Mouse (Mus musculus) liver, embryonic 11.5 days (tissue): ENCODE results near the gene Upp2. TPM values are rescaled to one million over a fixed set of nuclear protein-coding genes. Genes with fewer than 3 reads are reported as not detected.
A peak's percentile ranks its signal among the peaks of the same experiment; 100 is the strongest.

Experiments
- ATAC-seq: fragments of 200-750 bp; cut with Nextera tagmentation; replicated peaks from 2 replicates; pipeline ENCODE4 v1.8.0; 2017; ENCODE audit warnings: moderate number of reproducible peaks, mild to moderate bottlenecking, moderate TSS enrichment, moderate library complexity; ENCODE audit not compliant: low FRiP score
- DNase-seq: peaks from one replicate; pipeline ENCODE4 v3.0.0-alpha.2; 2017; ENCODE audit warnings: low spot score
- H3K27ac ChIP-seq: fragments of 300-500 bp; sonication (generic); 2 replicates; pipeline ENCODE4 v1.5.1; 2014; ENCODE audit warnings: mild to moderate bottlenecking, low read depth, low read length, control low read depth
- H3K27me3 ChIP-seq: fragments of 300-500 bp; sonication (generic); replicated peaks from 2 replicates; pipeline ENCODE4 v1.6.1; 2014; ENCODE audit warnings: low read length, mixed read lengths; ENCODE audit not compliant: control insufficient read depth, insufficient read depth
- H3K36me3 ChIP-seq: fragments of 300-500 bp; sonication (generic); 2 replicates; pipeline ENCODE4 v1.6.1; 2014; ENCODE audit warnings: mild to moderate bottlenecking, low read length, moderate library complexity, mixed read lengths; ENCODE audit not compliant: control insufficient read depth, insufficient read depth
- H3K4me1 ChIP-seq: fragments of 300-500 bp; sonication (generic); replicated peaks from 2 replicates; pipeline ENCODE4 v1.6.1; 2014; ENCODE audit warnings: low read length, mixed read lengths; ENCODE audit not compliant: control insufficient read depth, insufficient read depth
- H3K4me2 ChIP-seq: fragments of 300-500 bp; sonication (generic); 2 replicates; pipeline ENCODE4 v1.6.1; 2014; ENCODE audit warnings: mild to moderate bottlenecking, control low read depth, moderate library complexity
- H3K4me3 ChIP-seq: fragments of 300-500 bp; sonication (generic); 2 replicates; pipeline ENCODE4 v1.5.1; 2014; ENCODE audit warnings: low read depth, low read length, control low read depth
- H3K9ac ChIP-seq: fragments of 300-500 bp; sonication (generic); 2 replicates; pipeline ENCODE4 v1.6.1; 2014; ENCODE audit warnings: low read depth, low read length, control low read depth
- H3K9me3 ChIP-seq: fragments of 300-500 bp; sonication (generic); 2 replicates; pipeline ENCODE4 v1.6.1; 2016; ENCODE audit warnings: low read length, inconsistent platforms, mixed read lengths; ENCODE audit not compliant: control insufficient read depth
- WGBS: fragments of 180-500 bp; shearing (Covaris S2); extraction: QIAGEN DNeasy Blood & Tissue Kit; methylation state at CpG from one replicate; pipeline ENCODE4 v1.1.7; 2014; 5-methylcytosine and 5-hydroxymethylcytosine counted together
- polyA plus RNA-seq: library from polyadenylated mRNA; unstranded; fragments of >200 nt; fragmentation: Nextera tagmentation; extraction: Ambion mirVana; gene quantifications from 2 replicates; pipeline ENCODE4 v1.2.1, GENCODE M21; 2014

Upp2 gene
- polyA plus RNA-seq, 1 experiment from 2014 or later = 4.8 TPM

GRCm38 (mm10) chr2:58565267-58565666 lies 1.8 kb upstream of the Upp2 start:
- H3K27ac ChIP-seq = no peak overlapping the region
- H3K4me3 ChIP-seq = peak overlapping the region; percentile 78
- peaks cover 21% of the 10 kb centered on the region for H3K4me1 ChIP-seq
- H3K27me3 ChIP-seq = 0 out of 2 replicates have a peak, but pooled peaks cover 2% of the 10 kb centered on the region
- peak overlapping the region; percentile 80 for H3K4me2 ChIP-seq
- H3K9me3 ChIP-seq = no peaks in the 10 kb centered on the region
- no peaks in the 10 kb centered on the region for H3K36me3 ChIP-seq
- 65% methylated on average over 6 of the region's 6 CpGs for WGBS
- DNase-seq (no peak), ATAC-seq (no peak)
- H3K9ac ChIP-seq = no peak overlapping the region

DNA sequence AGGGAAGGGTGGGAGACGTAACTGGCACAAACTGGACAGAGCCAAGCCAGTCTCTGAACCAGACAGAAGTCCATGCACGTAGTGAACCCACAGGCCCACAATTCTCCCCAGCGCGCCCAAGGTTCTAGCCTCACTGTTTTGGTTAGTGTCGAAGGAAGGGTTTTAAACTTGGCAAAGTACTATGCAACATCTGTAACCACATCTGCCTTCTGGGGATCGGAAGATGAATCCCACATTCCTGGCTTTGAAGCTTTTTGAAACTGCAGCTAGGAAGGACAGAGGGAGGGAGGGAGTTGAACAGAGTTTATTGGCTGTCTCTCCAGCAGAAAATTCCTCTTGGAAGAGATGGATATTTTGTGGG lies 1.1 kb upstream of the Upp2 start:
- H3K4me2 ChIP-seq = peak overlapping the region; percentile 80
- H3K36me3 ChIP-seq = no peaks in the 10 kb centered on the region
- ATAC-seq (no peak), DNase-seq (no peak)
- peak overlapping the region; percentile 73 for H3K9ac ChIP-seq
- 16% methylated on average over 6 of the region's 6 CpGs for WGBS
- peak overlapping the region; percentile 78 for H3K4me3 ChIP-seq
- peaks cover 21% of the 10 kb centered on the region for H3K4me1 ChIP-seq
- peak overlapping the region; percentile 89 for H3K27ac ChIP-seq
- 0 out of 2 replicates have a peak, but pooled peaks cover 2% of the 10 kb centered on the region for H3K27me3 ChIP-seq
- H3K9me3 ChIP-seq = no peaks in the 10 kb centered on the region

- peaks cover 21% of the 10 kb centered on the region for H3K4me1 ChIP-seq
- 0 out of 2 replicates have a peak, but pooled peaks cover 2% of the 10 kb centered on the region for H3K27me3 ChIP-seq
- ATAC-seq (peak; percentile 37), DNase-seq (peak; percentile 65)
- peak overlapping the region; percentile 78 for H3K4me3 ChIP-seq
- peak overlapping the region; percentile 80 for H3K4me2 ChIP-seq
- WGBS = under 1% methylated on average over 39 of the region's 78 CpGs
- H3K9ac ChIP-seq = peak overlapping the region; percentile 73
- peak overlapping the region; percentile 89 for H3K27ac ChIP-seq
- H3K9me3 ChIP-seq = no peaks in the 10 kb centered on the region
- H3K36me3 ChIP-seq = no peaks in the 10 kb centered on the region
Measured at GRCm38 (mm10) chr2:58566410-58567065, 560 bp upstream of the Upp2 start.

GRCm38 (mm10) chr2:58567866-58568719 lies 995 bp downstream of the Upp2 start:
- peak overlapping the region; percentile 80 for H3K4me2 ChIP-seq
- 15% methylated on average over 12 of the region's 12 CpGs for WGBS
- 0 out of 2 replicates have a peak, but pooled peaks cover 2% of the 10 kb centered on the region for H3K27me3 ChIP-seq
- no peaks in the 10 kb centered on the region for H3K36me3 ChIP-seq
- no peak for ATAC-seq
- peak overlapping the region; percentile 73; the same call in 1 of the 2 replicates for H3K9ac ChIP-seq
- no peaks in the 10 kb centered on the region for H3K9me3 ChIP-seq
- H3K4me1 ChIP-seq = peaks cover 16% of the 10 kb centered on the region
- peak overlapping the region; percentile 89 for H3K27ac ChIP-seq
- DNase-seq = no peak
- peak overlapping the region; percentile 78 for H3K4me3 ChIP-seq

GRCm38 (mm10) chr2:58568841-58569645 lies 1.9 kb downstream of the Upp2 start:
- Histone ChIP-seq H3K4me2 (peak overlapping the region; percentile 80), H3K27me3 (0 out of 2 replicates have a peak, but pooled peaks cover 2% of the 10 kb centered on the region), H3K36me3 (no peaks in the 10 kb centered on the region), H3K4me3 (no peak overlapping the region; the same call in 1 of the 2 replicates), H3K27ac (no peak overlapping the region; the same call in 1 of the 2 replicates), H3K9me3 (no peaks in the 10 kb centered on the region), H3K4me1 (peaks cover 16% of the 10 kb centered on the region), H3K9ac (no peak overlapping the region)
- DNase-seq = no peak
- no peak for ATAC-seq
- WGBS = 67% methylated on average over 4 of the region's 4 CpGs

DNA sequence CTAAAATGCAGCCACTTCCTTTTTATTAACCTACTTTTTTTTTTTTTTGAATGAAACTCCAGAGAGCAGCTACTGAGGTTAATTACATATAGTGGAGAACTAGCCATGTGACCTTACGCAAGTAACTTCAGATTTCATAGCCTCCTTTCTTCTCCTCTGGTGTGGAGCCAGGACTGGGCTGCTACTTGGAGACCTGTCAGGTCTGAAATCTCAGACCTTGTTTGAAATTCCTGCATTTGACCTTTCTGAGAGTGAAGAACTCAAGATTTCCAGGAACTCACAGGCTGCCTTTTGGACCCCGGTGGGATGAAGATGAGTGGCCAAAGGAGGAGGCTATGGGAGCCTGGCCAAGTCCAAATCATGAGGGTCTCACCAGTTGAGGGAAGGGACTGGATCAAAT lies 7.1 kb downstream of the Upp2 start:
- DNase-seq (no peak), ATAC-seq (no peak)
- Histone ChIP-seq H3K4me2 (no peak overlapping the region), H3K4me1 (peaks cover under 1% of the 10 kb centered on the region; the same call in 1 of the 2 replicates), H3K36me3 (no peaks in the 10 kb centered on the region), H3K27me3 (no peaks in the 10 kb centered on the region), H3K4me3 (no peak overlapping the region), H3K27ac (no peak overlapping the region), H3K9ac (no peak overlapping the region), H3K9me3 (no peaks in the 10 kb centered on the region)
- WGBS = 84% methylated on average over 2 of the region's 2 CpGs

DNA sequence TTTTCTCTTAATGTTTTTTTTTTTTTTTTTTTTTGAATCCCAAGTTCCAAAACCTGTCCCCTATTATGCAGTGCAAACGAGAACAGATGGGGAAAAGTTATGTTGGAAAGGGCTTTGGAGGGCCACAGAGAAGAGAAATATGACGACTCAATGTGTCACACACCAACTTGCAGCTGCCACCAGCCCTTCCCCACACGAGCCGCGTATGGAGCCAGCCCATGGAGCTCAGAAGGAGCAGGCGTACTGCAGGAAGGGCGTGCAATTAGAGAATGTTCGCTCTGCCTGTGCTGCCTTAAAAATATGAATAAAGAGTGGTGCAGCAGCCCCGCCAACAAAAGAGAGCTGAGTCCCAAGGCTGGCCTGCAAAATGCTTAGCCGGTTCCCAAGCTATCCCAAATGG lies 19.2 kb downstream of the Upp2 start:
- no peaks in the 10 kb centered on the region; the same call in 1 of the 2 replicates for H3K4me1 ChIP-seq
- H3K27ac ChIP-seq = no peak overlapping the region
- no peaks in the 10 kb centered on the region for H3K9me3 ChIP-seq
- no peak for DNase-seq
- H3K4me2 ChIP-seq = no peak overlapping the region
- 77% methylated on average over 10 of the region's 10 CpGs for WGBS
- no peak for ATAC-seq
- no peak overlapping the region for H3K4me3 ChIP-seq
- H3K36me3 ChIP-seq = no peaks in the 10 kb centered on the region
- no peak overlapping the region for H3K9ac ChIP-seq
- H3K27me3 ChIP-seq = no peaks in the 10 kb centered on the region

DNA sequence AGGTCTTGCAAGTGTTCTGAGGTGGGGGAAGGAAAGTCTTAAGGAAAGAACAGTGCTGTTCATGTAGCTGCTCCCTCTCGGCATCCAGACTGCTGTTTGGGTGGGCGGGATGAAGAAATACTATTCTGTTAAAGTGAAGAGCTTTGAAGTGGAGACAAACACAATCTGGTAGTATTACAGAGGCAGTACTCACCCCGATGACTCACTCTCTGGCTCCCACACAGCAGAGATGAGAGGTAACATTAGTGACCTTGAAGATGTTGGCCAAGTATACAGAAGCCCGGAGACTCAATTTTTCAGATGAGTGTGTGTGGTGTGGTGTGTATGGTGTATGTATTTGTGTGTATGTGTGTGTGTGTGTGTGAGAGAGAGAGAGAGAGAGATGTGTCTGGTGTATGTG lies 22.5 kb downstream of the Upp2 start:
- no peak overlapping the region for H3K4me3 ChIP-seq
- no peaks in the 10 kb centered on the region for H3K27me3 ChIP-seq
- H3K9ac ChIP-seq = no peak overlapping the region
- WGBS = 77% methylated on average over 4 of the region's 4 CpGs
- no peak overlapping the region for H3K27ac ChIP-seq
- no peaks in the 10 kb centered on the region for H3K4me1 ChIP-seq
- no peaks in the 10 kb centered on the region for H3K9me3 ChIP-seq
- no peaks in the 10 kb centered on the region for H3K36me3 ChIP-seq
- no peak for DNase-seq
- ATAC-seq = no peak
- H3K4me2 ChIP-seq = no peak overlapping the region
